Mouse (Mus musculus): ENCODE data around the gene Akt3. TPM values are rescaled to one million over a fixed set of nuclear protein-coding genes. Genes with fewer than 3 reads are reported as not detected.

Gene Akt3
- total RNA-seq, 4 experiments from 2014 or later, result 7.6 to 11.4 (median 10.4) TPM

DNA sequence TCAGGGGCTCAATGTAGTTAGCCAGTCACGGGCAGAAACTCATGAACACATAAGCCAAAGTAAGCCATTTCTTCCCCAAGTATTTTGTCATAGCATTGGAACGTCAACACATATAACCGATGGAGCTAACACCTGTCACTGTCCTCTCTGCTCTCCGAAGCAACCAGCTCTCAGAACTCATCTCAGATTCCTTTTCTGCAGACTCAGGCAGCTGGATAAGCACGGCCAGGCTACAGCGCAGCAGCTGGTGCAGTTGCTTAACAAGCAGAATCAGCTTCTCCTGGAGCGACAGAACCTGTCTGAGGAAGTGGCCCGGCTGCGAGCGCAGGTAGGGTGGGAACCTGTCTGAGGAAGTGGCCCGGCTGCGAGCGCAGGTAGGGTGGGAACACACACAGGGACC, 246.3 kb downstream of the Akt3 start:
- peak; percentile 17 to 44 for DNase-seq (ENCODE audit: low spot score in 2 of 2)

GRCm38 (mm10) chr1:177010607-177011302, 247.2 kb downstream of the Akt3 start:
- no peak for DNase-seq (ENCODE audit: low spot score in 2 of 2)

GRCm38 (mm10) chr1:177010041-177010440, 248.0 kb downstream of the Akt3 start:
- DNase-seq (ENCODE audit: low spot score in 2 of 2), result no peak

DNA sequence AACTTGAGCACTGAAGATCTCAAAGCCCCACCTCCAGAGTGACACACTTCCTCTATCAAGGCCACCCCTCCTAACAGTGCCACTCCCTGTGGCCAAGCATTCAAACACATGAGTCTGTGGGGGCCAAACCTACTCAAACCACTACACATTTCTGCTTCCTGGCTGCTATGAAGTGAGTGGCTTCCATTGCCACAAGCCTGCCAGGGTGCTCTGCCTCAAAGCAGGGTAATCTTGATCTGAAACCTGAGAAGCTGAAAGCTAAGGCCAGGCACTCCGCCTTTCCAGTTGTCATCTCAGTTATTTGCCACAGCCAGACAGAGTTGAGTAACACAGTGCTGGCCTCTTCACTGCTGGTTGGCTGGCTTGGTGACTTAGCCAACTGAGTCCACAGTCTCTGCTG, 249.2 kb downstream of the Akt3 start:
- peak; percentile 27 to 65 for DNase-seq (ENCODE audit: low spot score in 2 of 2)

DNA sequence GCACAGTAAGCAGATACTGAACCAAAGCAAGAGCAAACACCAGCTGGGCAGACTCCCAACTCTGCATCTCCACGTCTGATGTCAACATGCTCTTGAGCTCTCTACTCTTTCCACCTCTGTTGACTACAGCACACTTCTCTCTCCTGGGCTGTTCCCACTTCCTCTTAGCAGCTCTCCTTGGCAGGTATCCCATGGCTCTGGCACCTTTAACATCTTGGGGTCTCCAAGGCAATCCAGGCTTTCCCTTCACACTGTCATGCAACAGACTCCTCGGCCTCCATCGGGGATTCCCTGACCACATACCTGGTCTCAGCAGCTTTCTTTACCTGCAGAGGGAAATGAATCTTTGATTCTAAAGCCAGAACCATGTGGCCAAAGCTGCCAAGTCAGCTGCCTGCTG, 250.6 kb downstream of the Akt3 start:
- DNase-seq (ENCODE audit: low spot score in 2 of 2), result no peak

- DNase-seq (ENCODE audit: low spot score in 2 of 2), result no peak
Observed at GRCm38 (mm10) chr1:177004041-177004741, 253.8 kb downstream of the Akt3 start.

GRCm38 (mm10) chr1:177002951-177003350, 255.1 kb downstream of the Akt3 start:
- no peak for DNase-seq (ENCODE audit: low spot score in 2 of 2)

GRCm38 (mm10) chr1:176999011-176999410, 259.0 kb downstream of the Akt3 start:
- DNase-seq (ENCODE audit: low spot score in 2 of 2), result no peak

- no peak for DNase-seq (ENCODE audit: low spot score in 2 of 2)
Observed at GRCm38 (mm10) chr1:176997711-176998689, 260.0 kb downstream of the Akt3 start.

GRCm38 (mm10) chr1:176997254-176997653, 260.7 kb downstream of the Akt3 start:
- no peak for DNase-seq (ENCODE audit: low spot score in 2 of 2)

DNA sequence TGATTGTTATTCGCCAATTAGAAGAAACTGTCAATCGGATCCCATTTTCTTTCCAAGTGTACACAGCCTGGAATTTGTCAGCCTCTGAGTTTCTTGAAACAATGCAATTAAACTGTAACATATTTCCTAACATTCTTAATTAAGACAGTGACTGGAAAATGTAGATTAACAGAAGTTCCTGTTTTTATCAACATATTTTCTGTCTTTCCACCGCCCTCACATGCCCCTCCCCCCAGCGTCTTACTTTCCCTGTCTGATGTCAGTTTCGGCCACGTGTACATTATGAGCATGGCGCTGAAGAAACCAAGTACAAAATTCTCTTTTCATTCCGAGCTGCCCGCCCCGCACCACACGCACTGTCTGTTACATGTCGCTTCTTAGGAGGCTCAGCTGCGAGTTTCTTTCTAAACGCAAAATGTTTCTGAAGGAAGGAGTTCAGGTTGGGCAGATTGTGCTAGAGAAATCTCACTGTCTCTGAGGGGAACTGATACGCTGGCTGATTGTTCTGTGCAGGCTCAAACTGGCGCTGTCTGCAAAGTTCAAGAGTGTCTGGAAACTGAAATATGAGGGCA, 261.3 kb downstream of the Akt3 start:
- no peak for DNase-seq (ENCODE audit: low spot score in 2 of 2)

DNA sequence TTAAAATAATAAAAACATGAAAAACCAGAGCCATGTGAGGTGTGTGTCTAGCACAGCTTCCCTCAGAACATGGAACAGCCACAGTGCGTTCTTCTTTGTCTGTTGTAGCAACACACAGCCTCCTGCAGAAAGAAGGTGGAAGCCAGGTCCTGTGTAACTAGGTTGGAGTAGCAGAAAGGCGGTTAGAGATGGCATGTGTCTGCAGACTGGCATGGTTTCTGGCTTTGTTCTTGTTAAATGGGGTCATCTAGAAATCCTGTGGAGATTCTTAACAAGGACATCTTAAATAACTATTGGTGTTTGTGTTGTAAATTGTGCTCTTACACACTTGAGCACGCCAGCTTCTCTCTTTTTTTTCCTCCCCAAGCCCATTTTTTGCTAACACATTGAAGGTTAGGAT, 261.8 kb downstream of the Akt3 start:
- no peak for DNase-seq (ENCODE audit: low spot score in 2 of 2)

DNA sequence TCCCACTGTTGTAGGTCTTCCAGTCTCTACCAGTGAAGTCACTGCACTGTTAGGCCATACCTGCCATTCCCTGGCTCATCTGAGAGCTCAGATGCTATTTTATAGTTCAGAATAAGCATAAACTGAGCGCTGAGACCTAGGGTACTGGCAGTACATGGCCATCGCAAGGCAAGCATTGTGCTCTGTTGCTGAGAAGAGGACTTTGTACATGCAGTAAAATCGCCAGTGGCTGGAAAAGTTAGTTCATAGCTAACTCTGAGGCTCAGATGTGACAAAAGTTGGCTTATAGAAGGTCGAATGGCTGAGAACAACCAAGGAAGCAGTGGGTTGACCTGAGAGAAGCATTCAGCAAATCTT, 262.6 kb downstream of the Akt3 start:
- DNase-seq (ENCODE audit: low spot score in 2 of 2), result no peak

- no peak for DNase-seq (ENCODE audit: low spot score in 2 of 2)
Observed at GRCm38 (mm10) chr1:176994707-176995418, 263.1 kb downstream of the Akt3 start.

DNA sequence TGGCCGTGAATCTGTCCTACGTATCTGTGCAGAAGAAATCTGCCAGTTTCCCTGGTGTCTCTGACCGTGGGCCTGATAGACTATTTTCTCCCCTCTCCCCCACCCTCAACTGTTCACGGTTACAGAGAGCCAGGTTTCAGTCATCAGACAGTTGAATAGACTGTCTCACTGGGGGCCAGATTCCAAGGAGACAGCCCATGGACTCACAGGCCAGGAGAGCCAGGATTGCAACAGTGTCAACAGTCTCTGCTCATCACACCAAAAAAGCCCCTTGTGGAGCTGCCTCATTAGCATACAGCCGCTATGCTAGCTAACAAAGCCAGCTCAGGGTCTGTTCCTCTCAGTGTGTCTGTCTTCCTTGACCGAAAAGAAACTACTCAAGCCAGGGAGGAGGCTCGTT, 263.9 kb downstream of the Akt3 start:
- no peak for DNase-seq (ENCODE audit: low spot score in 2 of 2)

GRCm38 (mm10) chr1:176993141-176994010, 264.6 kb downstream of the Akt3 start:
- DNase-seq (ENCODE audit: low spot score in 2 of 2), result no peak

GRCm38 (mm10) chr1:176992517-176992916, 265.5 kb downstream of the Akt3 start:
- no peak for DNase-seq (ENCODE audit: low spot score in 2 of 2)

DNA sequence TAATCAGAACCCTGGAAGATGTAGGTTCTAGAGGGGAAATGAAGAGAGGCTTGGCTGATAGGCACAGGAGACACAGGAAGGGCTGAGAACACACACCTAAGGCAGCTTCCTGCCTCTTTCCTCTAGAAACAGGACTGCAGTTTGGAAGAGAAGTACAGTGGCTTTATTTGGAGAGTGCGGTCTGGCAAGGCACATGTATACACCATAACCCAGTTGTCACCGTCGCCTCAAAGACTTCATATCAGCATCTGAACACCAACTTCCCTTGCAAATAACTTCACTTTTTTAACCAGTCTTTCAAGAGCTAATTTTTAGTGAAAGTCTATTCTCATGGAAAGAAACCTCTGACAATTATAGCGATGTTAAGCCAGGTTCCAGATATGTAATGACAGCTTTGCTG, 266.5 kb downstream of the Akt3 start:
- DNase-seq (ENCODE audit: low spot score in 2 of 2), result no peak

GRCm38 (mm10) chr1:176986990-176987740, 270.8 kb downstream of the Akt3 start:
- DNase-seq (ENCODE audit: low spot score in 2 of 2), result no peak
